Mouse (Mus musculus) T-helper 17 cell (primary cell): ENCODE measurements at regions not wholly inside any gene's neighbourhood (a gene's known extent, or its start where the extent isn't known, plus 50 kb on each side); places are given as distances from the start of the nearest gene placed in this dataset.

Experiments used
- in situ Hi-C, 2 experiments: fragments of 300-600 bp; cut with MboI, MseI; formaldehyde crosslinking; loops; 1 replicate in 1 of 2; 2 replicates in 1 of 2; pipeline ENCODE4 v1.15.1; 2025; ENCODE audit warnings: high pct_unique_total_duplicates in 2 of 2

GRCm38 (mm10) chr4:55843727-55844401 lies 311.6 kb upstream of the Klf4 start:
- in situ Hi-C loops = no loop called here

DNA sequence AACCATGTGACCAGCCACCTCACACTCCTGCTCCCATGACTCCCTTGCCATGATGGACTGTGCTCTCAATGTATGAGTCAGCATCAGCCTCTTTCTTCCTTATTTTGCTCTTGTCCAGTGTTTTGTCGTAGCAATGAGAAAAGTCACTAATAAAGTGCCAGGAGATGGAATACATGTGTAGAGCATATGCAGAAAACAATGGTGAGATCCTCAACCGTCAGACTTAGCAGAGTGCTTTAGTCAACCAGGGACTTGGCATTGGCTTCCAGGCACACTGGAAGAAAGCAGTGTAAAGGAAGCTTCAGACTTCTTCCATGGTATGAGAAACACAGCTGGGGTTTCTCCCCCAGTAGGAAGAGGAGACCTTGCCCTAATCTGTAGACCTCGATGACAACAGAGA lies 306.3 kb upstream of the Klf4 start:
- in situ Hi-C loops = no loop called here

- in situ Hi-C loops = no loop called here
Measured at GRCm38 (mm10) chr4:55824047-55824760, 291.9 kb upstream of the Klf4 start.

GRCm38 (mm10) chr4:55823583-55823982 lies 291.3 kb upstream of the Klf4 start:
- in situ Hi-C loops = no loop called here

DNA sequence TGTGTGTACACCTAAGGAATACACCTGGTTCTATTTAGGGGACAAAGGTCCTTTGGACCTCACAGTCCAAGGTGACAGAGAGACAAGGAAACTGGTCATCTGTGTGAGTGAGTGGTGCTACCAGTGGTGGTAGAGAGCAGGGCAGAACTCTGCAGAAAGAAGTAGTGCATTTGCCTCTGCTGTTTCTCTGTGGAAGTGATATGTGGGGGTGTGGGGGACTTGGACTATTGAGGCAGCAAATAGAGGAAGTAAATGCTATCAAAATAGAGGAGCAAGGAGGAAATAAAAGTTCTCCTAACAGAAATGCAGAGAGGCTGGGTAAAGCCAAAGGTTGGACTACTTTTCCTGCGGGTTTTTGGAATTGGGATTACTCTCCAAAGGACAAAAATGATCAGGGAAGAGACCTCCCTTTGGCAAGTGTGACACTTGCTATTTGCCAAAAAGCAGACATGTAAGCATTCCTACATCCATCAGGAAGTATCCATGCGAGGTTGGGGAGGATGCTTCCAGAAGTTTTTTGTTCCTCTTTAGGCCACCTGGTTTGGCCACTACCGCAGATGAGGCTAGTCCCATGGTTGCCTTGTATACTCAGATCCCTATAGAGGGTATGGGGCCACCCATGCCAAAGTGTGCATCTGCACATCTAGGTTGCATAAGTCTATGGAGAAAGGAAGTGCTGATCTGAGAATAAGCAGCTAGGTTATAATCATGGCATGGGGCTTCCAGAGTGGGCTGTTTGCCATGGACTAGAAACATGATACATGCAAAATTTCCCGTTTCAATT lies 285.0 kb upstream of the Klf4 start:
- in situ Hi-C loops = no loop called here

GRCm38 (mm10) chr4:55815832-55816231 lies 283.6 kb upstream of the Klf4 start:
- in situ Hi-C loops = no loop called here

- in situ Hi-C loops = no loop called here
Measured at GRCm38 (mm10) chr4:55812846-55813245, 280.6 kb upstream of the Klf4 start.

- in situ Hi-C loops = no loop called here
Measured at GRCm38 (mm10) chr4:55811656-55812055, 279.4 kb upstream of the Klf4 start.

- in situ Hi-C loops = no loop called here
Measured at GRCm38 (mm10) chr4:55808501-55808900, 276.2 kb upstream of the Klf4 start.

GRCm38 (mm10) chr4:55806799-55807198 lies 274.5 kb upstream of the Klf4 start:
- in situ Hi-C loops = no loop called here

- in situ Hi-C loops = no loop called here
Measured at GRCm38 (mm10) chr4:55805255-55806051, 273.2 kb upstream of the Klf4 start.

- in situ Hi-C loops = no loop called here
Measured at GRCm38 (mm10) chr4:55802101-55802500, 269.8 kb upstream of the Klf4 start.

- in situ Hi-C loops = no loop called here
Measured at GRCm38 (mm10) chr4:55798099-55798498, 265.8 kb upstream of the Klf4 start.

- in situ Hi-C loops = no loop called here
Measured at GRCm38 (mm10) chr4:55781329-55781847, 249.1 kb upstream of the Klf4 start.

DNA sequence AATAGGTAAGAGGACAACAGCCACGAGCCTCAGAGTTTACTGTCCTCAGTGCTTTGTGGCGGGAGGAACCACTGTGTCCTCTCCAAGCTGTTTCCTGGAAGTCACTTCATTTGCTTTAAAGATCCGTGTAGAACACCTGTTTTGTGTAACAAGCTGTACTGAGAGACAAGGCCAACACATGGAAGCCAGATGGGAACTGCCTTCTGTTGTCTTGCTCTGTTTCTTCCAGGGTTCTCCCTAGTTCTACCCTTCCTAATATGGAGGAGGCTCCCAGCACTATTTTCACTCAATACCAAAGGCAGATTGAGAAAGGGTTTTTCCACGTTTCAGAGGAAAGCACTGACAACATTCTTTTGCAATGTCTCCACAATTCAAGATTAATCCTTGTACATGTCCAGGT lies 247.3 kb upstream of the Klf4 start:
- in situ Hi-C loops = no loop called here

- in situ Hi-C loops = no loop called here
Measured at GRCm38 (mm10) chr4:55775858-55776257, 243.6 kb upstream of the Klf4 start.

DNA sequence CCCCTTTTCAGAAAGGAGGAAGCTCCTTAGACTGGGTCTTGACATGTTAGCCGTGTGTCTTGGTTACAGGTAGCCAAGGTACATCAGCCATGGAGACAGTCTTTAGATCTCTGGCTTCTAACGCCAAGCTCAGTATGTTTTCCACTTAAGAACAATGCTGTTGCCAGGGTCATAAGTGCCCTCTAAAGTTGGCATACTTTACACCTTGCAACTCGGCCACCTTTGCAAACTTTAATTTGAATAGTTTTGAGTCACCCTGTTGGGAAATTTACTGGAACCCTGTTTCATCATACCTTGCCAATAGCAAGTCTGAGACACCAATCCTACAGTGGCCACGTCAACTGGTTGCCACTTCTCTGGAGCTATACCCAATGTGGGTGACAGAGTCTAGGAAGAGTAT lies 242.3 kb upstream of the Klf4 start:
- in situ Hi-C loops = no loop called here

DNA sequence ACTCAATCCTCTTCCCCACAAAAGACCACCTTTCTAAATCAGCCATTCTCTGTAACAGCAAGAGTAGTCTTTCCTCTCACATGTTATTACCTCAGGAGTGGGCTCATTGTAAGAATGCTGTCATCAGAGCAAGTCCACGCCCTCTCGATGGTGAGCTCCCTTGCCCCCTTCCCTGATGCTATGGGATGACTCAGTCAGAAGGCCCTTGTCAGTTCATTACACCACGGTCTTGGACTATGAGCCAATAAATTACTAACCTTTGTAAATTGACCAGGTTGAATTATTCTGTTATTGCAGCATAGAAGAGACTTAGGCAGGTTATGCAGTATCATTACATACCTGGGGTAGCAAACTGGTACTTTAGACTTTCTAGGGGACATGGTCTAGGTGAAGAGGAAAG lies 237.4 kb upstream of the Klf4 start:
- in situ Hi-C loops = no loop called here

GRCm38 (mm10) chr4:55768325-55768724 lies 236.1 kb upstream of the Klf4 start:
- in situ Hi-C loops = no loop called here

GRCm38 (mm10) chr4:55767133-55767532 lies 234.9 kb upstream of the Klf4 start:
- in situ Hi-C loops = no loop called here

GRCm38 (mm10) chr4:55765780-55766179 lies 233.5 kb upstream of the Klf4 start:
- in situ Hi-C loops = no loop called here

GRCm38 (mm10) chr4:55763112-55763511 lies 230.8 kb upstream of the Klf4 start:
- in situ Hi-C loops = no loop called here
